Mouse (Mus musculus): ENCODE measurements at regions not wholly inside any gene's neighbourhood (a gene's known extent, or its start where the extent isn't known, plus 50 kb on each side); places are given as distances from the start of the nearest gene placed in this dataset.

DNA sequence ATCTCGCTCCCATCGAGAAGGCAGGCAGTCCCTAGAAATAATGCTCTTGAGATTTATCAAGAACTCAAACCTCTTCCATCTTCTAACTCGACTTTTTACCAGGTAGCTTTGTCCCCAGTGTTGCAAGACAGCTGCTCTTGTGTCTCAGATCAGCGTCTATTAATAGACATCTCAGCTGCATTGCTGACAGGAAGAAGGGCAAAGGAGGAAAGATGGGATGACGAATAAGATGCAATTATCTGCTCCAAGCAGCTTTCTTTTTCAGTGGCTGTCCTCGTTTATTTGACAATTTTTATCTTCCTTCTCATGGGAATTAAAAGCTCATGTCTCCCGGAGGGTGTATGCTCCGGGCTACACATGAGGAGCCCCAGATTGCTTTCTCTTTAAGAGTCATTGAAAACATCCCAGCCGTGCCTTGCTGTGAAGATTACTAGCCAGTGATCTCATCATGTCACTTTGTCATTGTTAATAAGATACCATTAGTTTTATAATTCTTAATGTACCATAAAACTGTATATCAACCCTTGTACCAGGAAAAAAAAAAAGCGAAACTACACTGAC, 299.9 kb upstream of the Eci2 start:
- H3K27me3 ChIP-seq (replicated peaks; ENCODE audit: control insufficient read depth, insufficient read depth, low read length) = no peaks in the 10 kb centered on the region
- no peaks in the 10 kb centered on the region for H3K9me3 ChIP-seq (ENCODE audit: control insufficient read depth, low read length)
- 50% methylated on average over 10 of the region's 10 CpGs for WGBS
- no peak for DNase-seq (ENCODE audit: low spot score)
- no peaks in the 10 kb centered on the region for H3K36me3 ChIP-seq (ENCODE audit: control insufficient read depth, insufficient read depth, low read length)
- H3K27ac ChIP-seq (ENCODE audit: low read depth, low read length) = no peak overlapping the region
- no peaks in the 10 kb centered on the region for H3K4me1 ChIP-seq (replicated peaks; ENCODE audit: control insufficient read depth, insufficient read depth, low read length)
- H3K9ac ChIP-seq (ENCODE audit: low read depth, low read length) = no peak overlapping the region
- no peak for ATAC-seq (replicated peaks; ENCODE audit: low FRiP score)
- no peak overlapping the region for H3K4me2 ChIP-seq
- no peak overlapping the region for H3K4me3 ChIP-seq (ENCODE audit: low read depth, low read length)

DNA sequence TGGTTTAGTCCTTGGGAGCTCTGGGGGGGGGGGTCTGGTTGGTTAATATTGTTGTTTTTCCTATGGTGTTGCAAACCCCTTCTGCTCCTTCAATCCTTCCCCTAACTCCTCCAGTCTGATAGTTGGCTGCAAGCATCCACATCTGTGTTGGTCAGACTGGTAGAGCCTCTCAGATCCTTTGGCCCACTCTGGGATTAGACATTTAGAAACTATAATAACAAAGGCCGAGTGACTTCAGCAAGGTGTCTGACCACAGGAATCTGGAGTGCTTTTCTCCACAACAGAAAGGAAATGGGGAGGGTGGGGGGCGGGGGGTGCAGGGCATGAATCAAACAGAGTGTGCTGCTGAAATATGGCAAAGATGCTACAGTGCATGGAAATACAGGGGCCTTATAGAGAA, 301.4 kb upstream of the Eci2 start:
- ATAC-seq (replicated peaks; ENCODE audit: low FRiP score) = no peak

DNA sequence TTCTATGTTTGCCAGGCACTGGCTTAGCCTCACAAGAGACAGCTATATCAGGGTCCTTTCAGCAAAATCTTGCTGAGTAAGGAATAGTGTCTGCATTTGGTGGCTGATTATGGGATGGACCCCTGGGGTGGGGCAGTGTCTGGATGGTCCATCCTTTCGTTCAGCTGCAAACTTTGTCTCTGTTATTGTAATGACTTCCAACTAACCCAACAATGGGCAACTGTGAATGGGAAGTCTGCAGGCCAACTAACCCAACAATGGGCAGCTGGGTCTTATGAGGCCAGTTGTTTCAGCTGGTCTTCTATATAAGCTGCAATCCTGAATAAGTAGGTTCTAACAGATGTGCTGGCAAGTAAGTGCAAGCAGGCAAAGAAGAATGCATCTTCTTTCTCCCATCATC, 304.0 kb upstream of the Eci2 start:
- no peaks in the 10 kb centered on the region for H3K4me1 ChIP-seq (replicated peaks; ENCODE audit: control insufficient read depth, insufficient read depth, low read length)
- no peak overlapping the region for H3K4me2 ChIP-seq
- ATAC-seq (replicated peaks; ENCODE audit: low FRiP score) = no peak
- no peak overlapping the region for H3K9ac ChIP-seq (ENCODE audit: low read depth, low read length)
- H3K27ac ChIP-seq (ENCODE audit: low read depth, low read length) = no peak overlapping the region
- 74% methylated on average over 1 of the region's 1 CpGs for WGBS
- DNase-seq (ENCODE audit: low spot score) = no peak
- H3K36me3 ChIP-seq (ENCODE audit: control insufficient read depth, insufficient read depth, low read length) = no peaks in the 10 kb centered on the region
- no peaks in the 10 kb centered on the region for H3K9me3 ChIP-seq (ENCODE audit: control insufficient read depth, low read length)
- H3K27me3 ChIP-seq (replicated peaks; ENCODE audit: control insufficient read depth, insufficient read depth, low read length) = no peaks in the 10 kb centered on the region
- no peak overlapping the region for H3K4me3 ChIP-seq (ENCODE audit: low read depth, low read length)

More for the DNA sequence above, 301.4 kb upstream of the Eci2 start:
- Histone ChIP-seq H3K4me3 (ENCODE audit: low read depth, low read length) (no peak overlapping the region), H3K27me3 (replicated peaks; ENCODE audit: control insufficient read depth, insufficient read depth, low read length) (no peaks in the 10 kb centered on the region), H3K9ac (ENCODE audit: low read depth, low read length) (no peak overlapping the region), H3K27ac (ENCODE audit: low read depth, low read length) (no peak overlapping the region), H3K9me3 (ENCODE audit: control insufficient read depth, low read length) (no peaks in the 10 kb centered on the region), H3K36me3 (ENCODE audit: control insufficient read depth, insufficient read depth, low read length) (no peaks in the 10 kb centered on the region), H3K4me1 (replicated peaks; ENCODE audit: control insufficient read depth, insufficient read depth, low read length) (no peaks in the 10 kb centered on the region), H3K4me2 (no peak overlapping the region)
- DNase-seq (ENCODE audit: low spot score) = no peak
- WGBS = 60% methylated on average over 2 of the region's 2 CpGs

DNA sequence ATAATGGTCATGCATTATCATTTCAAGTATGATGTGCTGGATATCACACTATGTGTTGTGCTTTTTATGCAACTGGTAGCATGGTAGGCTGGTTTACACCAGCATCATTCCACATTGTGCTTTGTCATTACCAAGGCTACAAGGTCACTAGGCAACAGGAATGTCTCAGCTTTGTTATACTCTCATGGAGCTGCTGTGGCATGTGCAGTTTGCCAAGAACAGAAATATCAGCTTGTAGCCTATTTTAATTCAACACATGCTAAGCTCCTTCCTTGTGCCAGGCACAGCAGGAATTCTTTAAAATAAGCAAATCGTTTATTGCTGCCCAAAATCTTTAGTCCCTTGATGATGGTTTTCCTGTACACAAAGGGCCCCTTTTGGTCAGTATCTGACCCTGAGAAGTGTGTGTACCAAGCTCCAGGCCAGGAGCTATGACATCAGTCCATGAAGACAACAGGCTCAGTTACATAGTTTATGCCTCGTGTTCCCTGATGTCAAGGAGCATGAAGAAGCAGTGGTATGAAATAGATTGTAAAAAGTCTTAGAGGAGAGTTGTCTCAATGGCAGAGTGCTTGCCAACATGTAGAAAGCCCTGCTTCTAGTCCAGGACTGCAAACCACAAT, 314.0 kb upstream of the Cdyl start:
- no peaks in the 10 kb centered on the region for H3K36me3 ChIP-seq (ENCODE audit: control insufficient read depth, insufficient read depth, low read length)
- H3K9me3 ChIP-seq (ENCODE audit: control insufficient read depth, low read length) = no peaks in the 10 kb centered on the region
- no peak overlapping the region for H3K4me2 ChIP-seq
- 72% methylated on average over 2 of the region's 2 CpGs for WGBS
- no peak overlapping the region for H3K9ac ChIP-seq (ENCODE audit: low read depth, low read length)
- ATAC-seq (replicated peaks; ENCODE audit: low FRiP score) (no peak), DNase-seq (ENCODE audit: low spot score) (no peak)
- no peaks in the 10 kb centered on the region for H3K27me3 ChIP-seq (replicated peaks; ENCODE audit: control insufficient read depth, insufficient read depth, low read length)
- no peaks in the 10 kb centered on the region for H3K4me1 ChIP-seq (replicated peaks; ENCODE audit: control insufficient read depth, insufficient read depth, low read length)
- H3K27ac ChIP-seq (ENCODE audit: low read depth, low read length) = no peak overlapping the region
- no peak overlapping the region for H3K4me3 ChIP-seq (ENCODE audit: low read depth, low read length)

DNA sequence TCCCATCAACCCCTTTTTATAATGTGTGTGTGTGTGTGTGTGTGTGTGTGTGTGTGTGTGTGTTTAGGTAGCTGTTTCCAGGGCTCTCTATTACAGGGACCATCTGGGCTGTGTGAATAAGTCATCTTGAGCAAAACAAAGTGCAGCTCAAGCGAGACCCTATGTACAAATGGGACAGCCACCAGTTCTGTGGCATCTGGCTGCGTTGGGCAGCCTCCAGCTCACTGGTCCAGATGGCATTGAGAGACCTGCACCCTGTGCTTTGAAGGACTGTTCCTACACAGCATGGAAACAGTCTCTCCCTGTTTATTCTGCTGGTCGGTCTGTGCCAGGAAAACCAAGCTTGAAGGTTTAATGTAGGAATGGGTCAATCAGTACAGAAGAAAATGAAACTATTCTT, 311.4 kb upstream of the Cdyl start:
- Histone ChIP-seq H3K9me3 (ENCODE audit: control insufficient read depth, low read length) (no peaks in the 10 kb centered on the region), H3K4me1 (replicated peaks; ENCODE audit: control insufficient read depth, insufficient read depth, low read length) (no peaks in the 10 kb centered on the region), H3K4me3 (ENCODE audit: low read depth, low read length) (no peak overlapping the region), H3K36me3 (ENCODE audit: control insufficient read depth, insufficient read depth, low read length) (no peaks in the 10 kb centered on the region), H3K27ac (ENCODE audit: low read depth, low read length) (no peak overlapping the region), H3K27me3 (replicated peaks; ENCODE audit: control insufficient read depth, insufficient read depth, low read length) (no peaks in the 10 kb centered on the region), H3K9ac (ENCODE audit: low read depth, low read length) (no peak overlapping the region), H3K4me2 (no peak overlapping the region)
- WGBS = 76% methylated on average over 3 of the region's 3 CpGs
- ATAC-seq (replicated peaks; ENCODE audit: low FRiP score) = no peak
- DNase-seq (ENCODE audit: low spot score) = no peak

DNA sequence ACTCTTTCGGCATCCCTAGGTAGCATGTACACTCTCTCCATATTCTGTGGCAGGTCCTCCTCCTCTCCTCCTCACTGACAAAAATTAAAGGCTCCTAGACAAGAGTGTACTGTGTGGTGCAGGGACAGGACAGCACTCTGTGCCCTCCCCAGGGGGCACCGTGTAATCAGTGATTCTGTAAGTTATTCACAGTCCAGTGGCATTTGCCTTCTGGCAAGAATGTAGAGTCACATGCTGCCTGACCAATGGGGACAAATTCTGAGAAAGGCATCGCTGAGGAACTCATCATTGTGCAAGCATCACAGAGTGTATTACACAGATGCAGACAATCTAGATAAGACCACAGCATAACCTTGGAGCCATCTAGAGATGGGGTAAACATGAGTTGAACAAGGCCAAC, 300.3 kb upstream of the Cdyl start:
- Histone ChIP-seq H3K36me3 (ENCODE audit: control insufficient read depth, insufficient read depth, low read length) (no peaks in the 10 kb centered on the region), H3K27ac (ENCODE audit: low read depth, low read length) (no peak overlapping the region), H3K4me1 (replicated peaks; ENCODE audit: control insufficient read depth, insufficient read depth, low read length) (no peaks in the 10 kb centered on the region), H3K9me3 (ENCODE audit: control insufficient read depth, low read length) (no peaks in the 10 kb centered on the region), H3K9ac (ENCODE audit: low read depth, low read length) (no peak overlapping the region), H3K4me2 (no peak overlapping the region), H3K4me3 (ENCODE audit: low read depth, low read length) (no peak overlapping the region), H3K27me3 (replicated peaks; ENCODE audit: control insufficient read depth, insufficient read depth, low read length) (no peaks in the 10 kb centered on the region)
- 82% methylated on average over 3 of the region's 3 CpGs for whole genome bisulfite sequencing
- DNase-seq (ENCODE audit: low spot score) = no peak
- no peak for ATAC-seq (replicated peaks; ENCODE audit: low FRiP score)

DNA sequence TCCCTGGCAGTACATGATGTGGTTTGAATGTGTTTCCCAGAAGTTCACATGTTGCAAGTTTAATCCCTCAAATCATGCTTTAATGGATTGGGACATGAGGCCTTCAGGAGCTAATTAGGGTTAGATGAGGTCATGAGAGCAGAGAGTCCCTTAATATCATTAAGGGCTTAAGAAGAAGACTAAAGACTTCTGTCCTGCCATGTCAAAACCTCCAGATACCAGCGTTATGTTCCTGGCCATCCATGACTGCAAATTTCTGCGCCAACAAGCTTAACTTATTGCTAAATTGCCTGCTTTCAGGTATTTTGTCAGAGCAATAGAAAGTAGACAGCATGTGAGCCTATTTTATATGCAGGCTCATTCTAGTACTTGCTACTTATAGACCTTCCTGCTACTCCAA, 282.1 kb upstream of the Cdyl start:
- no peaks in the 10 kb centered on the region for H3K27me3 ChIP-seq (replicated peaks; ENCODE audit: control insufficient read depth, insufficient read depth, low read length)
- H3K4me1 ChIP-seq (replicated peaks; ENCODE audit: control insufficient read depth, insufficient read depth, low read length) = no peaks in the 10 kb centered on the region
- H3K9me3 ChIP-seq (ENCODE audit: control insufficient read depth, low read length) = no peaks in the 10 kb centered on the region
- no peak overlapping the region for H3K4me2 ChIP-seq
- no peak for DNase-seq (ENCODE audit: low spot score)
- ATAC-seq (replicated peaks; ENCODE audit: low FRiP score) = no peak
- H3K9ac ChIP-seq (ENCODE audit: low read depth, low read length) = no peak overlapping the region
- WGBS = 74% methylated on average over 2 of the region's 2 CpGs
- no peaks in the 10 kb centered on the region for H3K36me3 ChIP-seq (ENCODE audit: control insufficient read depth, insufficient read depth, low read length)
- H3K4me3 ChIP-seq (ENCODE audit: low read depth, low read length) = no peak overlapping the region
- H3K27ac ChIP-seq (ENCODE audit: low read depth, low read length) = no peak overlapping the region

DNA sequence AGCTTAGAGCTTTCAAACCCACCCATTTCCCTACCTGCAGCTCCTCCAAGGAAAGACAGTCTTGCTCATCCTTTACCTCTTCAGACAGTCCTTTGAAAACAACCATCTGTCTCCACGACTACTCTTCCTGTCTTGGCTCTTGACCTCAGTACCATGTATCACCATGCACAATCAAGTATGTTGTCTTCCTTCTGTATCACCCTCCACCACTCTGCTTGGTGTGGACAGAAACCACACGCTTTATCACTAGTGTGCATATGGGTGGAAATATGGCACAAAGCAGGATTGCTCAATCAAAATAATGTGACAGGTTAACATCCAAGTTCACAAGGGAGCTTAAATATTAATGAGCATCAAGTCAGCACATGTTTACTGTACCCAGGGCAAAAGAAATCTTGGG, 280.1 kb upstream of the Cdyl start:
- H3K4me2 ChIP-seq = no peak overlapping the region
- no peaks in the 10 kb centered on the region for H3K27me3 ChIP-seq (replicated peaks; ENCODE audit: control insufficient read depth, insufficient read depth, low read length)
- no peak for DNase-seq (ENCODE audit: low spot score)
- H3K4me3 ChIP-seq (ENCODE audit: low read depth, low read length) = no peak overlapping the region
- H3K4me1 ChIP-seq (replicated peaks; ENCODE audit: control insufficient read depth, insufficient read depth, low read length) = no peaks in the 10 kb centered on the region
- no peak overlapping the region for H3K27ac ChIP-seq (ENCODE audit: low read depth, low read length)
- WGBS = 63% methylated on average over 2 of the region's 2 CpGs
- H3K9me3 ChIP-seq (ENCODE audit: control insufficient read depth, low read length) = no peaks in the 10 kb centered on the region
- no peak for ATAC-seq (replicated peaks; ENCODE audit: low FRiP score)
- H3K36me3 ChIP-seq (ENCODE audit: control insufficient read depth, insufficient read depth, low read length) = no peaks in the 10 kb centered on the region
- no peak overlapping the region for H3K9ac ChIP-seq (ENCODE audit: low read depth, low read length)

DNA sequence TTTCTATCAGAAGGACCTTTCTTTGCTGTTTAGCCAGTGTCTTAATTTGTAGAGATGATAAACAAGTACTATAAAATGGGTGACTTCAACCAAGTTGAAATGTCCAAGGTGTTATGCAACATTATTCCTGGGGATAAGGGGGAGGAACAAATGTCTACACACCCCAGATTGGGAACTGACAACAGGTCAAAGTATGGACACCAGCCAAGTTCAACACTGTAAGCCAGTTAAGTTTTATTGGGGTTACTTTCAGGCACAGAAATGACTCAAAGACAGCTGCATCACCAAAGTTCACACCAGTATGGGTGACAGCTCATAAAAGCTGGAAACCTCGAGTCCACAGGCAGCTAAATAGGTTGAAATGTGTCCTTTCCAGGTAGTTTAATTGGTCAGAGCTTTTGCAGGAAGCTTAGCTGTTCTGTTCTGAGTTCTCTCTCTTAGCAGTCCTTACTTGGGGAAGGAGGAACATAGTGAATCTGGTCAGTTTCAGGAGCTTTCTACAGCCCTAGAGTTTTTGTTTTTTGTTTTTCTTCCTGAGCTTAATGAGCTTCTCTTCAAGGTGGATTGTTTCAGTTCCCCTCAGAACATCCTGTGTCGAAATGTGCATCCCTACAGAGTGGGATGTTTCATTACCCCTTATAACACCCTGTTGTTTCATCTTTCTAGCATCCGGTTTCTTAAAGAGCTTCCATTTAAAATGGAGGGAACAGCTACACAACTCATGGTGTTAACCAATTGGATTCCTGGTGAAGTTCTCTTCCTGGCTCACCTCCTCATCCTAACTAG, 279.2 kb upstream of the Cdyl start:
- no peaks in the 10 kb centered on the region for H3K36me3 ChIP-seq (ENCODE audit: control insufficient read depth, insufficient read depth, low read length)
- ATAC-seq (replicated peaks; ENCODE audit: low FRiP score) (no peak), DNase-seq (ENCODE audit: low spot score) (no peak)
- H3K27ac ChIP-seq (ENCODE audit: low read depth, low read length) = no peak overlapping the region
- H3K4me3 ChIP-seq (ENCODE audit: low read depth, low read length) = no peak overlapping the region
- no peaks in the 10 kb centered on the region for H3K27me3 ChIP-seq (replicated peaks; ENCODE audit: control insufficient read depth, insufficient read depth, low read length)
- H3K4me2 ChIP-seq = no peak overlapping the region
- no peaks in the 10 kb centered on the region for H3K4me1 ChIP-seq (replicated peaks; ENCODE audit: control insufficient read depth, insufficient read depth, low read length)
- H3K9me3 ChIP-seq (ENCODE audit: control insufficient read depth, low read length) = no peaks in the 10 kb centered on the region
- 59% methylated on average over 3 of the region's 3 CpGs for WGBS
- H3K9ac ChIP-seq (ENCODE audit: low read depth, low read length) = no peak overlapping the region
